Mouse (Mus musculus): Measurements from ENCODE around the gene Ppp2ca. TPM values are rescaled to one million over a fixed set of nuclear protein-coding genes. Genes with fewer than 3 reads are reported as not detected.
"Not testable (repeated sequence)": the region's sequence is repeated elsewhere in the genome, so short reads cannot be mapped to it uniquely, and the experiment has no call there.

The Ppp2ca gene
- total and polyA plus RNA-seq, 2 experiments, result 17.5 to 37.3 TPM

- H3K4me1 ChIP-seq (ENCODE audit: control insufficient read depth, insufficient read depth, low read length), result no peaks in the 10 kb centered on the region
- no peaks in the 10 kb centered on the region for H3K36me3 ChIP-seq (ENCODE audit: control insufficient read depth, insufficient read depth, low read length)
- no peak overlapping the region for H3K9ac ChIP-seq (ENCODE audit: low read depth, low read length)
- no peaks in the 10 kb centered on the region for H3K79me2 ChIP-seq (ENCODE audit: control insufficient read depth, insufficient read depth, low read length)
- WGBS, result 33% methylated on average over 10 of the region's 10 CpGs
- DNase-seq (ENCODE audit: extremely low read depth, low read depth, low spot score), result peak; percentile 19
- no peak overlapping the region for H3K4me3 ChIP-seq (ENCODE audit: insufficient read depth, low read depth, low read length)
- TF ChIP-seq CTCF (IDR thresholded peaks at IDR 0.05; ENCODE audit: low read depth, low read length) (no peak), POLR2A (IDR thresholded peaks at IDR 0.05; ENCODE audit: extremely low read depth, insufficient read depth, low read length) (no peak)
- no peak overlapping the region for H3K27ac ChIP-seq (replicated peaks; ENCODE audit: insufficient read depth, low read depth, low read length)
- H3K27me3 ChIP-seq (ENCODE audit: control insufficient read depth, insufficient read depth, low read length), result peaks cover 2% of the 10 kb centered on the region; the same call in 1 of the 2 replicates
Observed at GRCm38 (mm10) chr11:52163926-52164325, 65.4 kb downstream of the Ppp2ca start.

- Histone ChIP-seq H3K4me3 (ENCODE audit: insufficient read depth, low read depth, low read length) (no peak overlapping the region), H3K27me3 (ENCODE audit: control insufficient read depth, insufficient read depth, low read length) (peaks cover 5% of the 10 kb centered on the region; the same call in 1 of the 2 replicates), H3K4me1 (ENCODE audit: control insufficient read depth, insufficient read depth, low read length) (no peaks in the 10 kb centered on the region; the same call in 1 of the 2 replicates), H3K36me3 (ENCODE audit: control insufficient read depth, insufficient read depth, low read length) (no peaks in the 10 kb centered on the region), H3K9ac (ENCODE audit: low read depth, low read length) (no peak overlapping the region), H3K27ac (replicated peaks; ENCODE audit: insufficient read depth, low read depth, low read length) (no peak overlapping the region), H3K79me2 (ENCODE audit: control insufficient read depth, insufficient read depth, low read length) (no peaks in the 10 kb centered on the region)
- no peak for DNase-seq (ENCODE audit: extremely low read depth, low read depth, low spot score)
- TF ChIP-seq CTCF (IDR thresholded peaks at IDR 0.05; ENCODE audit: low read depth, low read length) (no peak), POLR2A (IDR thresholded peaks at IDR 0.05; ENCODE audit: extremely low read depth, insufficient read depth, low read length) (no peak)
- WGBS, result 3% methylated on average over 21 of the region's 21 CpGs
Observed at GRCm38 (mm10) chr11:52167126-52167525, 68.6 kb downstream of the Ppp2ca start.

GRCm38 (mm10) chr11:52167901-52168302 is 69.4 kb downstream of the Ppp2ca start:
- Histone ChIP-seq H3K9ac (ENCODE audit: low read depth, low read length) (peak overlapping the region; percentile 40; the same call in 1 of the 2 replicates), H3K4me3 (ENCODE audit: insufficient read depth, low read depth, low read length) (peak overlapping the region; percentile 62)
- not testable (repeated sequence) for DNase-seq (ENCODE audit: extremely low read depth, low read depth, low spot score)

GRCm38 (mm10) chr11:52168461-52168860 is 70.0 kb downstream of the Ppp2ca start:
- H3K9ac ChIP-seq (ENCODE audit: low read depth, low read length), result peak overlapping the region; percentile 40; the same call in 1 of the 2 replicates
- TF ChIP-seq POLR2A (IDR thresholded peaks at IDR 0.05; ENCODE audit: extremely low read depth, insufficient read depth, low read length) (no peak), CTCF (IDR thresholded peaks at IDR 0.05; ENCODE audit: low read depth, low read length) (no peak)
- DNase-seq (ENCODE audit: extremely low read depth, low read depth, low spot score), result peak; percentile 5
- peak overlapping the region; percentile 62 for H3K4me3 ChIP-seq (ENCODE audit: insufficient read depth, low read depth, low read length)
- no peaks in the 10 kb centered on the region for H3K36me3 ChIP-seq (ENCODE audit: control insufficient read depth, insufficient read depth, low read length)
- WGBS, result 11% methylated on average over 12 of the region's 12 CpGs
- no peaks in the 10 kb centered on the region for H3K79me2 ChIP-seq (ENCODE audit: control insufficient read depth, insufficient read depth, low read length)
- H3K27me3 ChIP-seq (ENCODE audit: control insufficient read depth, insufficient read depth, low read length), result peaks cover 5% of the 10 kb centered on the region; the same call in 1 of the 2 replicates
- H3K27ac ChIP-seq (replicated peaks; ENCODE audit: insufficient read depth, low read depth, low read length), result no peak overlapping the region
- H3K4me1 ChIP-seq (ENCODE audit: control insufficient read depth, insufficient read depth, low read length), result no peaks in the 10 kb centered on the region; the same call in 1 of the 2 replicates

More at GRCm38 (mm10) chr11:52167901-52168302, 69.4 kb downstream of the Ppp2ca start:
- H3K36me3 ChIP-seq (ENCODE audit: control insufficient read depth, insufficient read depth, low read length); H3K79me2 ChIP-seq (ENCODE audit: control insufficient read depth, insufficient read depth, low read length); H3K27me3 ChIP-seq (ENCODE audit: control insufficient read depth, insufficient read depth, low read length); H3K4me1 ChIP-seq (ENCODE audit: control insufficient read depth, insufficient read depth, low read length); H3K27ac ChIP-seq (replicated peaks; ENCODE audit: insufficient read depth, low read depth, low read length): not testable (repeated sequence)
- WGBS, result 1% methylated on average over 37 of the region's 42 CpGs

Other genes starting within 250 kb of the Ppp2ca start
- 2.7 and 3.7 TPM in 2 replicates for gene Jade2, start 241.0 kb upstream of the Ppp2ca start, total RNA-seq (2014; rRNA removed)
- gene Jade2, start 241.0 kb upstream of the Ppp2ca start, polyA plus RNA-seq (2012; rRNA removed), result 3.6 and 4.1 TPM in 2 replicates
- 11.5 and 12.6 TPM in 2 replicates for gene Cdkn2aipnl, start 131.0 kb upstream of the Ppp2ca start, total RNA-seq (2014; rRNA removed)
- 7.5 and 9.4 TPM in 2 replicates for gene Cdkn2aipnl, start 131.0 kb upstream of the Ppp2ca start, polyA plus RNA-seq (2012; rRNA removed)
- 107 and 110 TPM in 2 replicates for gene Ube2b, start 97.9 kb upstream of the Ppp2ca start, total RNA-seq (2014; rRNA removed)
- gene Ube2b, start 97.9 kb upstream of the Ppp2ca start, polyA plus RNA-seq (2012; rRNA removed), result 36.4 and 50.2 TPM in 2 replicates
- 0.20 and 1.7 TPM in 2 replicates for gene Cdkl3, start 94.5 kb upstream of the Ppp2ca start, total RNA-seq (2014; rRNA removed)
- 0.05 and 0.11 TPM in 2 replicates for gene Cdkl3, start 94.5 kb upstream of the Ppp2ca start, polyA plus RNA-seq (2012; rRNA removed)
- not detected in 2 replicates for gene Olfr1373, start 46.8 kb downstream of the Ppp2ca start, total RNA-seq (2014; rRNA removed)
- not detected in 2 replicates for gene Olfr1373, start 46.8 kb downstream of the Ppp2ca start, polyA plus RNA-seq (2012; rRNA removed)
- gene Olfr1371, start 115.3 kb downstream of the Ppp2ca start, total RNA-seq (2014; rRNA removed), result 0.18 TPM in 1 of 2 replicates, not detected in the other
- gene Olfr1371, start 115.3 kb downstream of the Ppp2ca start, polyA plus RNA-seq (2012; rRNA removed), result not detected in 2 replicates
- 257 and 318 TPM in 2 replicates for gene Skp1a, start 133.3 kb downstream of the Ppp2ca start, total RNA-seq (2014; rRNA removed)
- 26.0 and 37.2 TPM in 2 replicates for gene Skp1a, start 133.3 kb downstream of the Ppp2ca start, polyA plus RNA-seq (2012; rRNA removed)
- 1.1 and 1.2 TPM in 2 replicates for gene Tcf7, start 184.3 kb downstream of the Ppp2ca start, total RNA-seq (2014; rRNA removed)
- gene Tcf7, start 184.3 kb downstream of the Ppp2ca start, polyA plus RNA-seq (2012; rRNA removed), result 5.7 and 7.5 TPM in 2 replicates

Measured in liver, adult 2 months (tissue).